Mouse (Mus musculus) embryonic facial prominence, embryonic 11.5 days (tissue): ENCODE results near the gene Thoc3. TPM values are rescaled to one million over a fixed set of nuclear protein-coding genes. Genes with fewer than 3 reads are reported as not detected.

Experiments used
- ATAC-seq: fragments of 200-750 bp; cut with Nextera tagmentation; replicated peaks from 2 replicates; pipeline ENCODE4 v1.8.0; 2017; ENCODE audit warnings: low read depth; ENCODE audit not compliant: insufficient number of reproducible peaks, low FRiP score, low TSS enrichment
- DNase-seq: peaks from one replicate; pipeline ENCODE4 v3.0.0-alpha.2; 2015; ENCODE audit warnings: low spot score
- H3K27ac ChIP-seq: fragments of 300-500 bp; sonication (generic); replicated peaks from 2 replicates; pipeline ENCODE4 v1.5.1; 2014; ENCODE audit warnings: mild to moderate bottlenecking, low read depth, low read length, control low read depth
- H3K27me3 ChIP-seq: fragments of 300-500 bp; sonication (generic); 2 replicates; pipeline ENCODE4 v1.6.1; 2014; ENCODE audit warnings: mild to moderate bottlenecking, low read length, moderate library complexity, mixed read lengths; ENCODE audit not compliant: control insufficient read depth, insufficient read depth
- H3K36me3 ChIP-seq: fragments of 300-500 bp; sonication (generic); replicated peaks from 2 replicates; pipeline ENCODE4 v1.6.1; 2014; ENCODE audit warnings: low read depth, mild to moderate bottlenecking, low read length, moderate library complexity, mixed read lengths; ENCODE audit not compliant: control insufficient read depth, insufficient read depth
- H3K4me1 ChIP-seq: fragments of 300-500 bp; sonication (generic); 2 replicates; pipeline ENCODE4 v1.6.1; 2014; ENCODE audit warnings: low read length, mixed read lengths; ENCODE audit not compliant: control insufficient read depth, insufficient read depth
- H3K4me2 ChIP-seq: fragments of 300-500 bp; sonication (generic); 2 replicates; pipeline ENCODE4 v1.6.1; 2014; ENCODE audit warnings: low read depth, mild to moderate bottlenecking, control low read depth, low read length, moderate library complexity
- H3K4me3 ChIP-seq: fragments of 300-500 bp; sonication (generic); 2 replicates; pipeline ENCODE4 v1.5.1; 2014; ENCODE audit warnings: low read depth, low read length, control low read depth
- H3K9ac ChIP-seq: fragments of 300-500 bp; sonication (generic); replicated peaks from 2 replicates; pipeline ENCODE4 v1.6.1; 2014; ENCODE audit warnings: mild to moderate bottlenecking, control low read depth, low read length
- H3K9me3 ChIP-seq: fragments of 300-500 bp; sonication (generic); replicated peaks from 2 replicates; pipeline ENCODE4 v1.6.1; 2016; ENCODE audit warnings: mild to moderate bottlenecking, low read length, inconsistent platforms, mixed read lengths; ENCODE audit not compliant: control insufficient read depth
- WGBS: fragments of 180-500 bp; shearing (Covaris S2); extraction: QIAGEN DNeasy Blood & Tissue Kit; methylation state at CpG from one replicate; pipeline ENCODE4 v1.1.7; 2014; 5-methylcytosine and 5-hydroxymethylcytosine counted together
- polyA plus RNA-seq: library from polyadenylated mRNA; unstranded; fragments of >200 nt; fragmentation: Nextera tagmentation; extraction: Ambion mirVana; gene quantifications from 2 replicates; pipeline ENCODE4 v1.2.1, GENCODE M21; 2014

The Thoc3 gene
- 160 and 161 TPM in 2 replicates for polyA plus RNA-seq

GRCm38 (mm10) chr13:54468098-54469011 is at the start of gene Thoc3:
Gene Thoc3 (minus strand): TSS chr13:54468849.
- ATAC-seq (peak; percentile 97), DNase-seq (peak; percentile 95)
- peaks cover 29% of the 10 kb centered on the region for H3K36me3 ChIP-seq
- H3K27me3 ChIP-seq: no peaks in the 10 kb centered on the region
- H3K4me3 ChIP-seq: peak within 1 kb of the TSS; percentile 86
- peak within 1 kb of the TSS; percentile 90 for H3K9ac ChIP-seq
- H3K9me3 ChIP-seq: no peaks in the 10 kb centered on the region
- under 1% methylated on average over 67 of the region's 67 CpGs for WGBS
- no peak within 1 kb of the TSS for H3K27ac ChIP-seq
- H3K4me2 ChIP-seq: peak within 1 kb of the TSS; percentile 70
- peaks cover 5% of the 10 kb centered on the region; the same call in 1 of the 2 replicates for H3K4me1 ChIP-seq

- H3K4me2 ChIP-seq: no peak overlapping the region
- no peaks in the 10 kb centered on the region for H3K36me3 ChIP-seq
- H3K4me1 ChIP-seq: no peaks in the 10 kb centered on the region
- ATAC-seq (no peak), DNase-seq (no peak)
- WGBS: 97% methylated on average over 1 of the region's 1 CpGs
- H3K27ac ChIP-seq: no peak overlapping the region
- no peaks in the 10 kb centered on the region for H3K9me3 ChIP-seq
- H3K27me3 ChIP-seq: no peaks in the 10 kb centered on the region
- no peak overlapping the region for H3K4me3 ChIP-seq
- no peak overlapping the region for H3K9ac ChIP-seq
Measured at GRCm38 (mm10) chr13:54505920-54506319, 37.3 kb upstream of the Thoc3 start.

GRCm38 (mm10) chr13:54504611-54505260 is 36.1 kb upstream of the Thoc3 start:
- ATAC-seq (no peak), DNase-seq (peak; percentile 24)
- Histone ChIP-seq H3K9ac (peak overlapping the region; percentile 87), H3K4me1 (no peaks in the 10 kb centered on the region), H3K4me3 (peak overlapping the region; percentile 66), H3K36me3 (no peaks in the 10 kb centered on the region), H3K9me3 (no peaks in the 10 kb centered on the region), H3K27ac (no peak overlapping the region), H3K4me2 (peak overlapping the region; percentile 81), H3K27me3 (no peaks in the 10 kb centered on the region)
- 31% methylated on average over 7 of the region's 7 CpGs for WGBS

GRCm38 (mm10) chr13:54503604-54504521 is 35.2 kb upstream of the Thoc3 start, which contains the start of gene Simc1:
Gene Simc1 (plus strand): TSS chr13:54503779.
- ATAC-seq: peak; percentile 88
- no peaks in the 10 kb centered on the region for H3K9me3 ChIP-seq
- H3K27me3 ChIP-seq: no peaks in the 10 kb centered on the region
- 0 out of 2 replicates have a peak within 1 kb of the TSS, but pooled peaks have one; percentile 35 for H3K27ac ChIP-seq
- no peaks in the 10 kb centered on the region for H3K36me3 ChIP-seq
- under 1% methylated on average over 72 of the region's 105 CpGs for WGBS
- H3K4me1 ChIP-seq: no peaks in the 10 kb centered on the region
- peak; percentile 76 for DNase-seq
- H3K4me2 ChIP-seq: peak within 1 kb of the TSS; percentile 81
- H3K9ac ChIP-seq: peak within 1 kb of the TSS; percentile 87
- peak within 1 kb of the TSS; percentile 66 for H3K4me3 ChIP-seq

GRCm38 (mm10) chr13:54503278-54503603 is 34.6 kb upstream of the Thoc3 start:
- Histone ChIP-seq H3K4me3 (peak overlapping the region; percentile 66), H3K27ac (no peak overlapping the region), H3K27me3 (no peaks in the 10 kb centered on the region), H3K9me3 (no peaks in the 10 kb centered on the region), H3K4me2 (peak overlapping the region; percentile 81), H3K4me1 (no peaks in the 10 kb centered on the region), H3K36me3 (no peaks in the 10 kb centered on the region), H3K9ac (no peak overlapping the region)
- under 1% methylated on average over 14 of the region's 14 CpGs for WGBS
- ATAC-seq (no peak; the same call in 1 of the 2 replicates), DNase-seq (no peak)

- Histone ChIP-seq H3K36me3 (no peaks in the 10 kb centered on the region), H3K9ac (no peak overlapping the region), H3K9me3 (no peaks in the 10 kb centered on the region), H3K27me3 (no peaks in the 10 kb centered on the region), H3K4me3 (no peak overlapping the region), H3K4me1 (no peaks in the 10 kb centered on the region), H3K4me2 (no peak overlapping the region), H3K27ac (no peak overlapping the region)
- no peak for ATAC-seq
- WGBS: 56% methylated on average over 3 of the region's 3 CpGs
- DNase-seq: no peak
Measured at GRCm38 (mm10) chr13:54501957-54502690, 33.5 kb upstream of the Thoc3 start.

GRCm38 (mm10) chr13:54501352-54501751 is 32.7 kb upstream of the Thoc3 start:
- no peaks in the 10 kb centered on the region for H3K27me3 ChIP-seq
- H3K36me3 ChIP-seq: no peaks in the 10 kb centered on the region
- no peak overlapping the region for H3K9ac ChIP-seq
- WGBS: 87% methylated on average over 2 of the region's 2 CpGs
- no peak overlapping the region for H3K4me2 ChIP-seq
- H3K27ac ChIP-seq: no peak overlapping the region
- no peaks in the 10 kb centered on the region for H3K9me3 ChIP-seq
- DNase-seq (no peak), ATAC-seq (no peak)
- no peak overlapping the region for H3K4me3 ChIP-seq
- no peaks in the 10 kb centered on the region for H3K4me1 ChIP-seq
